Mouse (Mus musculus): Measurements from ENCODE around the gene Coq5.

Coq5 gene

DNA sequence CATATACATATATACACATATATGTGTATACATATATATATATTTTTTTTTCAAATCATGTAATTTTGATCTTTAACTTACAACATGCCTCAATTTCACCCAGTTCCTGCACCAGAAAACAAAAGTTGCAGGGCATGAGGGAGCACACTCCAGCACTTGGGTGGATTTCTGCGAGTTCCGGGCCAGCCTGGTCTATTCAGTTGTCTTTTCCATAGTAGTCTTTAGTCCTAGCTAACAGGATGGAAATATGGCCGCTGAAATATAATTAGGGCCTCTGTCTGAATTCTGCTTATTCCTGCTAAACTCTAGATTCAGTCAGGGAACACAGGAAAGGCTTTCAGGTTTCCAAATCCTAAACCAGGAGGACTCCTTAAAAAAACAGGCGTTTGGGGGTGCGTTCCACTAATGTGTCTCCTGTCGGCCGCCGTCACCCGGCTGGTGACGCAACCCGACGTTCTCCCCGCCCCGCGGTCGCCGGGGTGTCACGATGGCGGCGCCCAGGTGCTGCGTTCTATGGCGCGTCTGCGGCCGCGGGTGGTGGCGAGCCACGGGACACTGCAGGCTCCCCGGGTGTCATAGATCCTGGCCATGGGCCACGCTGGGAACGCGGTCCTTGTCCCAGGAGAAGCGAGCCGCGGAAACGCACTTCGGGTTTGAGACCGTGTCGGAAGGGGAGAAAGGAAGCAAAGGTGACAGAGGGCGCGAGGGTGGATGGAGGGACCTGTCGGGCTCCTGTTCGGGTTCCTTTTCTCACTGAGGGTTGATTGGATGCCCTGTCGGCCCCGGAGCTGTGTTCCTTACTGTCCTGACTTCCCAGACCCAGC is at the start of gene Coq5:
Coq5 (plus strand) TSS at position 441 of the 824 bp plus-strand sequence.
- DNase-seq (ENCODE audit: low read depth, low spot score): peak; percentile 93

DNA sequence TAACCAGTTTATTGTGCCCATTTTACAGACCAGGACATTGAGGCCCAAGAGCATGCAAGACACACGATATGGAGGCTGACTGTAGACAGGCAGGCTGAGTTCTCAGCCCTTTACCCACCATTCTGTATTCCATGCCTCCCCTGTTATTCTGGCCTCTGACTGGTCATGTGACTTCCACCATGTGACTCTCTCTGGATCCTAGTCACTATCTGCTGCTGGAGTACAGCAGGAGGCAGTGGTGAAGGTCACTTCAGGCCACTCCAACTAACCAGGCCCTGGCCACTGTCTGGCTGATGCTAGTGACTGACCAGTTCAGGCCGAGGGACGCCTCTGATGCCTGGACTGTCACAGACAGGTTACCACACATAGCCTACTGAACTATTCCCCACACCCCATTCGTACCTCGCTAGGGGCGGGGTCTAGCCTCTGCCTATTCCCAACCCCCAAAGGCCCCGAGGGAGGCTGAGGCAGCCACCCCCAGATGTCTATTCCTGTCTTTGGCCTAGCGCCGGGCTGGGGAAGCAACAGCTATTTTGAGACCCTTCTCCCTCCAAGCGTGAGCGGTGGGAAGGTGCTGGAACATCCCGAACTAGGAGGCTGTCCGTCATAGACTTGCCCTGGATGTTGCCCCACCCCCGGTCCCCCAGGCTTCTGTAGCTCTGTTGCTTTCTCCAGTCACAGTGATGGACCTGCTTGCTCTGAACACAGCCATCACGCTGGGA is 48.5 kb upstream of the Coq5 start:
- DNase-seq (ENCODE audit: low read depth, low spot score): peak; percentile 83

DNA sequence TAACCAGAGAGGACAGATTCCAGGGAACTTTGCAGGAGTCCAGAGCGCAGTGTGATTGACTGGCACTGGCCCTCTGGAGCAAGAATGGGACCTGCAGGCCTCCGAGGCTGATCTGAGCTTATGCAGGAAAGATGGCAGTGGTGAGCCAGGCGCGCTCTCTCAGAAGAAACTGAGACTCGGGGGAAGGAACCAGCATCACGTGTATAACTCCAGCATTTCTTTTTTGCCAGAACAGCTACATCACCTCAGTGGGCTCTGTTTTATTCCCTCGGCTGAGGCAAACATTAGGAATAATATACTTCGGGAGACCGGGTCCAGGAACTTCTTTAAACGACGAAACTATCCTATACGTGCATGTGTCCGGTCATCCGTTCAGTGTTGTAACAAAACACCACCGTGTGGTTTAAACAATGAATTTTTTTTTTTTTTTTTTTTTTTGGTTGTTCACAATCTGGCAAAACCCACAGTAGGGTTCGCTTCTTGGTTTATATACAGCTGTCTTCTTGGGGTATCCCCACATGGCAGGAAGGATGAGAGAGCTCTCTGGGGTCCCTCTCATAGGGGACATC is 47.8 kb upstream of the Coq5 start:
- peak; percentile 68 for DNase-seq (ENCODE audit: low read depth, low spot score)

DNA sequence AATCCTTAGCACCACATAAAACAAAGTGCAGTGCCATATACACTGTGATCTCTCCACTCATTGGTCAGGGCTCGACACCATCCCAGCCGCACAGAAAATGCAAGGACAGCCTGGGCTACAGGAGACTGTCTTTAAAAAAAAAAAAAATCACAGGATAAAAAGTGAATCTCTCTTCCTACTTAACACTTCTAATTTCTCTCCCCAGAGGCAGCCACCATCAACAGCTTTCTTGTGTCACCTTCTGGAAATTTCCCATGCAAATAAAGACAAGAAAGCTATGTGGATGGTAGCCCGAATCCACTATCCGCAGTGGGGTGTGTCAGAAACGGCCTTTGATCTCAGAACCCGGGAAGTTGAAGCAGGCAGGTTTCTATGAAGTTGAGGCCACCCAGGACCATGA is 47.0 kb upstream of the Coq5 start:
- peak; percentile 63 for DNase-seq (ENCODE audit: low read depth, low spot score)

DNA sequence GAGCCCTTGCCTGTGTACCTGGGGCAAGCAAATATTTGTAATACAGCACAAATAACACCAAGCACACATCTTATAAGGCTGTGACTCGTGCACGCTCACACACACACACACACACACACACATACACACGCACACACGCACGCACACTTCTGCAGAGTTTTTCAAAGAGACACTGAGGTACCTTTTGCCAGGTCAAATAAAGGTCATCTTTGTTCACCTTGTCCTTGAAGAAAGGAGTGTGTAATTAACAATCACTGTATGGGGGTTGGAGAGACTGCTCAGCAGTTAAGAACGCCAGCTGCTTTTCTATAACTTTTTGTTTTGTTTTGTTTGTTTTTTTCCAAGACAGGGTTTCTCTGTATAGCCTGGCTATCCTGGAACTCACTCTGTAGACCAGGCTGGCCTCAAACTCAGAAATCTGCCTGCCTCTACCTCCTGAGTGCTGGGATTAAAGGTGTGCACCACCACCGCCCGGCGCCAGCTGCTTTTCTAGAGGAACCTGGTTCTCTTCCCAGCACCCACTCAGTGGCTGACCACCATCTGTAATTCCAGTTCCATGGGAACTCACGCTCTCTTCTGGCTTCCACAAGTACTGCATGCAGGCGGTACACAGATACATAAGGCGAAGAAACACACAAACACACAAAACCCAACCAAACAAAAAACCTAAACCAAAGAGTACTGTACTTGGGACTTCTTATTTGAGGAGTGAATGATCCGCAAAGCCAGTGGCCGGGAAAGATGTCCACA is 46.3 kb upstream of the Coq5 start:
- no peak for DNase-seq (ENCODE audit: low read depth, low spot score)

DNA sequence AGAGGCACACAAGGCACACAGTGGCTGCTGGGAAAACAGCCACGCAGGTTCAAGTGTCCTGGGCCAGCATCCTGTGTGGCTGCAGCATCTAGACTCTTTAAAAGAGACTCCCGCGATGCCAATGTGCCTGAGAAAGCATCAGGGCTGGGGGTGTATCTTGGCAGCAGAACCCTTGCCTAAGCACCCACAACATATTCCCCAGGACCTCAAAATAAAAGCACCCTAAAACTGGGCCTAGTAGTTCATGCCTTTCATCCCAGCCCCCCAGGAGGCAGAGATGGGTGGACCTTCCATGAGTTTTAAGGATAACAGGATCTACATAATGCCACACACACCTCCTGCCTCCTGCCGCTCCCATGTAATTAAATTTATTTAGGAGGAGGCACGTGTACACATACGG is 44.9 kb upstream of the Coq5 start:
- peak; percentile 82 for DNase-seq (ENCODE audit: low read depth, low spot score)

DNA sequence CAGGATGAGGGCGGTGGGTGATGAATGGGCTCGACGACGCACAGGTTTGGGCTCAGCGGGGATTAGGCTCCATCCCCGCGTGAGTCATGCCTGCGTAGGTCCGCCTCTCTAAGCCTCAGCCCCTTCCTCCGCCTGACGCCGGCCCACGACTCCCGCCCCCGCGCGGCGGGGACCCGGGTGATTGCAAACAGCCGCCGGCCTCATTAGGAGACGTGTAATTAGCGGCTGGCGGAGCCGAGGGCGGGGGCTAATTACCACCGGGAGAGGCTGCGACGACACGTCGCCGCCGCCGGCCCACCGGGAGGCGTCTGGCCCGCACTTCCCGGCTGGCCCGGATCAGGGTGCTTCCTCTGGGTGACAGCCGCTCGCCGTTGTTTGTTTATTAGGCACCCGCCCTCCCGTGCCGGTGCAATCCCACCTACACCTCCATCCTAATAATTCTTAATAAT is 44.1 kb upstream of the Coq5 start:
- peak; percentile 90 for DNase-seq (ENCODE audit: low read depth, low spot score)

DNA sequence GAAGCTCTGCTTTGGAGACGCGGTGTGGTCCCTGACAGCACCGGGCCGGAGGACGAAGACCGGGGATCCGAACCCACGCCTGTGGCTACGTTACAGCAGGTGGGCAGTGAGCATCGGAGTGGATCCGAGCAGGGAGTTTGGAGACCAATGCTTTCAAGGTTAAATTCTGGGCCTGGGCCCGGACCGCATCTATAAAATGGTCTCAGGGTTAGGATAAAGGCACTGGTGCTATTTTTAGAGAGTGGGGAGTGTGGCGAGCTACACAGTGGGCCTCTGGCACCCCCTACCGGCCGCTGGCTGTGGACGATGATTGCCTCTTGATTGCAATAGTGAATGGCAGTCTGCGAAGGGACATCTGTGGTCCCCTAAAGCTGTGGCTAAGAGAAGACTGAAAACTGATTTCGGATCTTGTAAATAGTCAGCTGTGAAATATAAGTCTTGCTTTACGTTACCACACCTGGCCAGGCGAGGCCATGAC is 43.6 kb upstream of the Coq5 start, which contains the start of gene Pop5:
Pop5 (plus strand) TSS at position 51 of the 478 bp plus-strand sequence.
- peak; percentile 94 for DNase-seq (ENCODE audit: low read depth, low spot score)

DNA sequence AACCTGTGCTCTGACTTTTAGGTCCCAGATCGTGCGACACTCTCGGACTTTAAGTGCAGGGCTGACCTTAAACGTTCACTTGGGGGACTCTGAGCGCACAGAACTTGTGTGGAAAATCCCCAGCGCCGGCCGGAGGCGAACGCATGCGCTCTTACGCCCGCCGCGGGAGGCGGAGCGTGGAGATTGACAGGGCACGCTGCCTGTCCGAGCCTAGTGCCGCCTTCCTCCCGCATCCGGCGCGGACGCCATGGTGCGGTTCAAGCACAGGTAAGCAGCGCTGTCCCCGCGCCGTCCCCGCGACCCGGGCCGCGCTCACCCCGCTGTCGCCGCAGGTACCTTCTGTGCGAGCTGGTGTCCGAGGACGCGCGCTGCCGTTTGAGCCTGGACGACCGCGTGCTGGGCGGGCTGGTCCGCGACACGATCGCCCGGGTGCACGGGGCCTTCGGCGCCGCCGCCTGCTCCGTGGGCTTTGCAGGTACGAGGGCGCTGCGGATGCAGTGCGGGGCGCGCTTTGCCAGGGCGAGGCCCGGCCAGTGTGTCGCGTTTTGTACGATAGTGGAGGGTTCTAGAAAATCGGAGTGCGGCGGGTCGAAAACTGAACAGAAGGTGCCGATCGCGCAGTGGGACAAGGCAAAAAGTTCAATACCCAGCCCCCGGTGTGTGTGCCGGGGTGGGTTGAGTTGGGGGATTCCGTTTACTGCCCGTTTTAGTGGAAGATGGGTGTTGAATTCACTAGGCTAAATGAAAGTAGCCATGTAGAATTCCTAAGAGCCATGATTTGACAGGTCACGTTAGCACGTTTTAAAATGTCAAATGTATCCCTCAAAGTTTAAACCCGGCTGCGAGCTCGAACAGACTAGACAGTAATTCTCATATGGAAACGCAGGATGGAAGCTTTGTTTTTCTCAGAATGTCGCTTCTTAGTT is 41.4 kb upstream of the Coq5 start:
- DNase-seq (ENCODE audit: low read depth, low spot score): peak; percentile 97

DNA sequence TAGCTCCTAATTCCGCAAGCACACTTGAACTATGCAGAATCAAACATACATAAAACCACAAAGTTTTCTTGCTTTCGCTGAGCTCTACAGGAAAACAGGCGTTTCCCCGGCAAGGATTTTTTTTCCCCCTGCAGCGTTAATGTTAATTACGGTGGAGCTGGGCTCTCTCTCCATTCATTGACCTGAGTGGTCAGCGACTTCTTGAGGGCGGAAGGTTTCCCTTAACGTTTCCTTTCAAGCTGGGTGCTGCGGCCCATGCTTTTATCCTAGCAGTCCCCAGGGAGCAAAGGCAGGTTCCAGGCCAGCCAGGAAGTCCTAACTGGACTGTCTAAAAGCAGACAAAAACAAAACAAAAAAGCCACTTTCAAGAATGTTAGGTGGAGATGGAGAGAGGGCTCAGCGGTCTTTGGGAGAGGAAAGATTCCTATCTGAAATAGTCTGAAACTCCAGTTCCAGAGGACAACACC is 40.7 kb upstream of the Coq5 start:
- no peak for DNase-seq (ENCODE audit: low read depth, low spot score)

DNA sequence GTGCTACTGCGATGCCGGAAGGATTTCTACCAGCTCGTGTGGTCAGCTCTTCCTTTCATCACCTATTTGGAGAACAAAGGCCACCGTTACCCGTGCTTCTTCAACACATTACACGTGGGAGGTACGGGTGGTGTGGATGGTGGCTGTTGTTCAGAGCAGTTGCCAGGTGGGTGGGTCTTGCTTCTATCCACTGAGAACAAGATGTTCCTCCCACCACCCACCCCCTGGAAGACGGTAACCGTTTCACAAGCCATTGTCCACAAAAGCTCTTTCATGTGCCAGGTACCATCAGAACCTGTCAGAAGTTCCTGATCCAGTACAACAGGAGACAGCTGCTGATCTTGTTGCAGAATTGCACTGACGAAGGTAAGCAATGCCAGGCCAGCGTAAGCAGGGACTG is 39.3 kb upstream of the Coq5 start:
- peak; percentile 73 for DNase-seq (ENCODE audit: low read depth, low spot score)

DNA sequence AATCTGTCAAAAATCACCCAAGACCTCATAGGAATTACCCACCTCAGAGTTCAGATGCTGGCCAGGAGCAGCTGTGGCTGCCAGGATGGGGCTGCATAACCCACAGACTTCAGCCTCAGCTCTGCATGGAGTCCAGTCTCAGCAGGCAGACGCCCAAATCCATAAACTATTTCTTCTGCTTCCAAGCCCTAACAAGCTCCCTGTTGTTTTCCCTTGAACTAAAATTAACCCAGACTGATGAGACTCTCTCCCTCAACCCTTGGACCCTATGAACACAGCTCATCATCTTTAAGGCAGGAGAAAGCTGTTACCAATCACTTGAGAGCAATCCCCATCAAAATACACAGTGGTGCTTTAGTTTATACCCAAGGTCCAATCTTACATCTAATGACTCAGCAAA is 24.0 kb upstream of the Coq5 start:
- DNase-seq (ENCODE audit: low read depth, low spot score): no peak

DNA sequence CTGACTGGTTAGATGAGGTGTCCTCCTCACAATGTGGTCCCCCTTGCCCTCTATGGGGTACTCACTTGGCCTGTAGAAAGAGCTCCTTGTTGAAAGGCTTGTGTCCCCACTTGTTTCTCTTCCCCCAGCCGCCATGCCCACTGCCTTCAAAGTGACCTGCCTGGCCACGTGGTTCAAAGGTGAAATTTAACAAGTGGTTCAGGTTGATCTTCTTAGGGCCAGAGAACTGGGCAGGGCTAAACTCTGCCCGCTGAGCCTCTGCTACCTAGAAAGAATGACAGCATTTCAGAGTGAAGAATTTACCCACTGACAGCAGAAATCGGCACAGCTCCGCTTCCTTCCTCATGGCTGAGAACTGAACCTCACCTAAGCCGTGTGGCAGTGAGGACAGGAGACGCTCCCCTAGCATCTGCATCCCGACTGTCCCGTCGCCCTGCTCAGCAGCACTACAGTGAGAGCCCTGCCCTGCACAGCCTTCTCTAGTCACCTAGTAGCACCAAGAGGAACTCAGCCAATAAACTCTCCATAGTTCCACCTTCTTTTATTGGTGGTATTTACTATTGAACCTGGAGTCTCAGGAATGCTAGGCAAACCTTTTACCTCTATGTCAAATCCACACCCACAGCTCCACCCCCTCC is 22.4 kb upstream of the Coq5 start:
- no peak for DNase-seq (ENCODE audit: low read depth, low spot score)

DNA sequence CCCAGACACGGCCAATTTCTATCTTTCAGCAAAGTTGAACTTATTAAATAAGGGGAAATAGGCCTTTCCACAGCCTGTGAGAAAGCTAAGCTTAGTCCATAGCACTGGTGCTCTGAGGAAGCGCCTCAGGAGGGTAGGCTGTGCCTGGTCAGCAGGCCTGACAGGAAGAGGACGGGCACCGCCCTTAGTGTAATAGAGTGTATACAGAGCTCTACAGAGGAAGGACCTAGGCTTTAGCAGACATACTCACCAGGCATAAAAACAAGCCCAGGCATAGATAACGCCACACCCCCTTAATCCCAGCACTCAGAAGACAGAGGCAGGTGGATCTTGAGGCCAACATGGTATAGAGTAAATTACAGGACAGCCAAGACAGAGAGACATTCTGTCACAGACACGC is 19.1 kb upstream of the Coq5 start:
- no peak for DNase-seq (ENCODE audit: low read depth, low spot score)

DNA sequence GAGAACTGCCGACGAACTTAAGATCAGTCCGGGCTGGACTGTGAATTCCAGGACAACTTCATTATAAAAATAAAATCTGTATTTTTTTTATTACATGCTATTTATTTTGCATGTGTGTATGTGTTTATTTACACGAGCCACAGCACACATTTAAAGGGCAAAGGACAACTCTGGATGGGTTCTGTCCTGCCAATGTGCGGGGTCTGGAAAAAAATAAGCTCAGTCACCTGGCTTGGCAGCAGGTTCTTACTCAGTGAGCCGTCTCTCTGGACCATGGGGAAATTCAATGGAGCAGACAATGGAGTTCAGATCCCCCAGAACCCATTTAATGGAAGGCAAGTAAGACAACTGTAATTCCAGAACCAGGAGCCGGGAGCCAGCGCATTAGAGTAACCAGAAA is 18.3 kb upstream of the Coq5 start:
- DNase-seq (ENCODE audit: low read depth, low spot score): no peak

DNA sequence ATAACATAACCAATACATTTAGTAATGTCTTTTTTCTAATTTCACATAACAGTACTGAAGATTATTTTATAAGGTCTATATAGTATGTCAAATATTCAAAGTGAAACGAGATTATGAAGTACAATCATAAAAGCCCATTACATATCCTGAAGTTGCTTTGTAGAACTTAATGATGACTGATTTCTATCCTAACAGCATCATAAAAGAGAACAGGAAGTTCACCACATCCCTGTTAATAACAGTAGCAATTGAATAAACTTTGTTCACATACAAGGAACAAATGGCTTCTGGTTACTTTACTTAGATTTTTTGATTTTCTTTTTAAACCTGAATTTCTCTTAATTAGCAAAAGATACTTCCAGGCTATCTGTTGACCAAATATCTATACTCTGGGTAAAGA is 17.6 kb upstream of the Coq5 start:
- no peak for DNase-seq (ENCODE audit: low read depth, low spot score)

DNA sequence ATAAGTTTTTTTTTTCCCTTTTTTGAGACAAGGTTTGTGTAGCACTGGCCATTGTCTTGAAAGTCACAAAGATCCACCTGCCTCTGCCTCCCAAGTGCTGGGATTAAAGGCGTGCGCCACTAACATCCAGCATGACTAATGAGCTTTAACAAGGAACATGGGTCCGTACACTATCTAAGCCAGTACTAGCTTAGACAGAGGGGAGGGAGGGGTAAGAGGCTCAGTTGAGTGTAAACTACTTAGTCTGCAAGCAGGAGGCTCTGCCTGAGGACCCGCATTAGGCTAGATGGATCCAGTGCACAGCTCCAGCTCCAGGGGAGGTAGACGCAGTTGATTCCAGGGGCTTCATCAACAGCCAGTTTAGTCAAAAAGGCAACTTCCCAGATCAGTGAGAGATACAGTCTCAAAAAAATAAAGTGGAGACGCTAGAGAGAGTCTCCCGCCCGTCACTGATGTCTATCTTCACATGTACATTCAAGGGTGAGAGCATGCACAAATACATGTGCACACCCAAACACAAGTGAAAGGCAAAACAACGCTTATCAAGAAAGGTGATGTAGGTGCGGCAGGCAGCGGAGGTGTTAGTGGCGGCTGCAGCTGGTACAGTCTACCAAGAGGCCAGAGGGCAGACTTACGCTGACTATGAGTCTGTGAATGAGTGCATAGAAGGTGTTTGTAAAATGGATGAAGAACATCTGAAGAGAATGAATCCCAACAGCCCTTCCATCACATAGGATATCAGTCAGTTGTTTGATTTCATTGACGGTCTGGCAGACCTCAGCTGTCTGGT is 16.8 kb upstream of the Coq5 start:
- no peak for DNase-seq (ENCODE audit: low read depth, low spot score)

DNA sequence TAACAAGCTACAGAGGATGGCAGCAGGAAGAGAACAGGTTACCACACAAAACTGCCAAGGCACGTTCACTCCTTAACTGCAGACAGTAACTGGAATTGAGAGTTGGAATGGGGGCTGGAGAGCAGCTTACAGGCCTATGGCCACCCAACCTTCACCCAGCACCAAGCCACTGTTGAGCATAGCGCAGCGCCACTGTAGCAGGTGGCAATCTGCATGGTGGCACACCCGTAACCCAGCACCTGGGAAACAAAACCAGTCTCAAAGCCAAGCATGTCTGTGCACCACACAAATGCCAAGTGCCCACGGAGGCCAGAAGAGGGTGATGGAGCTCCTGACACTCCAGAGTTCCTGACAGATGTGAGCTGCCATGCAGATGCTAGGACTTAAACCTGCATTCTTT is 13.1 kb upstream of the Coq5 start:
- DNase-seq (ENCODE audit: low read depth, low spot score): no peak

DNA sequence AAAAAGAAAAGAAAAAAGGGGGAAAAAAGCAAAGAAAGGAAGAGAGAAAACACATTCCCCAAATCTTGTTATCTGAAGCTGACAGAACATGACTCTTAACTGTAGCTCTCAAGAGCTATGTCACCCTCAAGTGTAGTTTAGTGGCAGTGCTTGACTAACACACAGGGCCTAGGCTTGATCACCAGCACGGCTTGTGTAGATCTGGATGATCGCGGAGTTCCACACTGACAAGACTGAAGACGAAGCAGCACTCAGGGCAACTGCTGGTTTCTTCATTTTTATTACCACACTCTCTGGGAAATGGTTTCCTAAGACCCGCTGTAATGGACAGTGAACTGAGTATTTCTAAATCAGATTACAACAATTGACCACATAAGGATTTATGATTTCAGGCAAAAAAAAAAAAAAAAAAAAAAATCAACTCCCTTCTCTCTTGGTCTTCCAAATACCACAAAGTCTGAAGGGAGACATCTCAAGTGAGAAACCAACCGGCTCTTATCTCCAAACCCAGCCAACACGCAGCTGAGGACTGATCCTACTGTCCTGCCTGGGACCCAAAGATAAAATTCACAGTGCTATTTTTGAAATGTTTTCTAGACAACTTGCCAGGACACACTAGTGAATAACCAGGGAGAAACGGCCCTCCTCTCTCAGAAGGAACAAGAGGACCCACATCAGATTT is 12.5 kb upstream of the Coq5 start:
- no peak for DNase-seq (ENCODE audit: low read depth, low spot score)

Measured in brain, adult 2 months (tissue).